Mouse (Mus musculus) liver, embryonic 16.5 days (tissue): ENCODE results near the gene Myo5c. TPM values are rescaled to one million over a fixed set of nuclear protein-coding genes. Genes with fewer than 3 reads are reported as not detected.
"Not testable (repeated sequence)": the region's sequence is repeated elsewhere in the genome, so short reads cannot be mapped to it uniquely, and the experiment has no call there.

Source experiments
- ATAC-seq: fragments of 200-750 bp; cut with Nextera tagmentation; 2 replicates; pipeline ENCODE4 v1.8.0; 2017; ENCODE audit warnings: low read depth, mild to moderate bottlenecking, moderate number of reproducible peaks, moderate library complexity
- H3K27ac ChIP-seq: fragments of 300-500 bp; sonication (generic); 2 replicates; pipeline ENCODE4 v1.5.1; 2014; ENCODE audit warnings: mild to moderate bottlenecking, low read length
- H3K27me3 ChIP-seq: fragments of 300-500 bp; sonication (generic); 2 replicates; pipeline ENCODE4 v1.6.1; 2014; ENCODE audit warnings: low read depth, low read length, mixed read lengths; ENCODE audit not compliant: control insufficient read depth, insufficient read depth
- H3K36me3 ChIP-seq: fragments of 300-500 bp; sonication (generic); 2 replicates; pipeline ENCODE4 v1.6.1; 2014; ENCODE audit warnings: mild to moderate bottlenecking; ENCODE audit not compliant: control insufficient read depth, insufficient read depth
- H3K4me1 ChIP-seq: fragments of 300-500 bp; sonication (generic); 2 replicates; pipeline ENCODE4 v1.6.1; 2014; ENCODE audit warnings: low read depth, low read length, mixed read lengths; ENCODE audit not compliant: control insufficient read depth
- H3K4me2 ChIP-seq: fragments of 300-500 bp; sonication (generic); 2 replicates; pipeline ENCODE4 v1.6.1; 2014; ENCODE audit warnings: low read depth, low read length, mixed read lengths
- H3K4me3 ChIP-seq: fragments of 300-500 bp; sonication (generic); 2 replicates; pipeline ENCODE4 v1.5.1; 2014; ENCODE audit warnings: low read depth, mild to moderate bottlenecking, low read length
- H3K9ac ChIP-seq: fragments of 300-500 bp; sonication (generic); 2 replicates; pipeline ENCODE4 v1.6.1; 2014; ENCODE audit warnings: low read depth, low read length
- H3K9me3 ChIP-seq: fragments of 300-500 bp; sonication (generic); replicated peaks from 2 replicates; pipeline ENCODE4 v1.6.1; 2016; ENCODE audit warnings: low read length; ENCODE audit not compliant: control insufficient read depth
- WGBS: fragments of 180-500 bp; shearing (Covaris S2); extraction: QIAGEN DNeasy Blood & Tissue Kit; methylation state at CpG from one replicate; pipeline ENCODE4 v1.1.7; 2014; ENCODE audit not compliant: insufficient replicate concordance; 5-methylcytosine and 5-hydroxymethylcytosine counted together
- polyA plus RNA-seq: library from polyadenylated mRNA; unstranded; fragments of >200 nt; fragmentation: Nextera tagmentation; extraction: Ambion mirVana; gene quantifications from 2 replicates; pipeline ENCODE4 v1.2.1, GENCODE M21; 2015

Gene Myo5c
- polyA plus RNA-seq, 1 experiment from 2014 or later = 1.1 TPM

DNA sequence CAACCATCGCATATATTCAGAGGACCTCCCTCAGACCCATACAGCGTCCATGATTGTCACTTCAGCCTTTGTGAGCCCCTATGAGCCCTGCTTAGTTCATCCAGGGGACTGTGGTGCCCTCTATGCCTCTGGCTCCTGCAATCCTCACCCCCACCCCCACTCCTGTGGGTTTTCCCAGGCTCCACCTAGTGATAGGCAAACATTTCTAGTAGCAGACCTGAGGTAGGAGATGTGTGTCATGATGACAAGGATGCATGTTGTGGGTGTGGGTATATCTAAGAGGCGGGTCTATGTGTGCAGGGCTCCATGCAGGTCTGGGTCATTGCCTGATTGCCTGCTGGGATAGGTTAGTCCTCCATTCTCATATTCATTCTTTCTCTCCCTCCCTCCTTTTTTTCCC lies 6.4 kb downstream of the Myo5c start:
- WGBS = 54% methylated on average over 3 of the region's 3 CpGs

DNA sequence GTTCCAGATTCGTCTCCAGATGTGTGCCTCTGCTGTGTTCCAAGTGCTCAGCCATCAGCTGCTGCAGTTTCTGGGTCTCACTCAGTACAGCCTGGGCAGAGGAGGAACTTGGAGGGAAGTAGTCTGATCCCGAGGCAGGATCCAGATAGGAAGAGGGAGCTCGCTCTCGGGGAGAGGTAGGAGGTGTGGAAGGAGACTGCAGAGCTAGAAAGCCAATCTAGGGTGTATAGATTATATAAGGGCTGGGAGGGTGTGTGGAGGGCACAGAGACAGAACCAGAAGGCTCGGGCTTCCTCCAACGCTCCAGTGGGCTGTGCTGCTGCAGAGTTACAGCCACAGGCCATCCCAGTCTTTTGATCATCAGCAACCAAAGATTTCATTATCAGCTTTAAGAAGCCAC lies 11.2 kb downstream of the Myo5c start:
- no peak for ATAC-seq
- Histone ChIP-seq H3K36me3 (no peaks in the 10 kb centered on the region), H3K27ac (no peak overlapping the region), H3K4me3 (no peak overlapping the region), H3K4me2 (no peak overlapping the region), H3K4me1 (no peaks in the 10 kb centered on the region), H3K9ac (no peak overlapping the region), H3K9me3 (no peaks in the 10 kb centered on the region), H3K27me3 (no peaks in the 10 kb centered on the region)
- 60% methylated on average over 6 of the region's 6 CpGs for WGBS

More for the DNA sequence above, 6.4 kb downstream of the Myo5c start:
- no peaks in the 10 kb centered on the region for H3K4me1 ChIP-seq
- H3K4me3 ChIP-seq = no peak overlapping the region
- ATAC-seq = no peak
- H3K27ac ChIP-seq = no peak overlapping the region
- H3K4me2 ChIP-seq = no peak overlapping the region
- no peak overlapping the region for H3K9ac ChIP-seq
- no peaks in the 10 kb centered on the region for H3K9me3 ChIP-seq
- H3K27me3 ChIP-seq = peaks cover 5% of the 10 kb centered on the region
- H3K36me3 ChIP-seq = no peaks in the 10 kb centered on the region

DNA sequence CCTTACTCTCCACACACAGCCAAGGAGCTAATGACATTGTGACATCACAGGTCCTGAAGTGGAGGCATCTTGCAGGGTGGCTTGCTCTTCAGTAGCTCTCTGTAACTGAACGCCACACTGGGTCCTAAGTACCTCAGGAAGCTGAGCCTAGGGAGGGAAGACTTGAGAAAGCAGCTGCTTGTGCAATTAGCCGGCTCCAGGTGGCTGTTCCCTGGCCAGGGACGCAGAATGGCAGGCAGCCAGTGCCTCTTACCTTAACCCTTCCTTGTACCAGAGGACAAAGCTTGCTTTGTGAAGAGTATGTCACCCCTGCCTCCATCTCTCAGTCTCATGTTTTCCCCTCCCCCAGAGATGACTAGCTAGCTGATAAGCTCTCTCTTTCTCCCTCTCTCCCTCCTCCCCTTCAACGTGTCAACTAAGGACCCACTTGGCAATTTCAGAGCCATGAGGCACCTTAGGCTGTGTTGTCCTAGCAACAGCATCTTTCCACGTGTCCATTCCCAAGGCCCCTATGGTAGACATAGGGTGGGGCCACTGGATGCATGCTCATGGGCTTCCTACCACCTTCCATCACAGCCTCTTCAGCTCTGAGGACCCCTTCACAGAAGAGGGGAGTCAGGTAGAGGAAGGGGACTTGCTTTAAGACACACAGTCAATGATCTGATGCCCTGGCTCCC lies 12.0 kb downstream of the Myo5c start:
- H3K27me3 ChIP-seq = no peaks in the 10 kb centered on the region
- 31% methylated on average over 5 of the region's 5 CpGs for WGBS

DNA sequence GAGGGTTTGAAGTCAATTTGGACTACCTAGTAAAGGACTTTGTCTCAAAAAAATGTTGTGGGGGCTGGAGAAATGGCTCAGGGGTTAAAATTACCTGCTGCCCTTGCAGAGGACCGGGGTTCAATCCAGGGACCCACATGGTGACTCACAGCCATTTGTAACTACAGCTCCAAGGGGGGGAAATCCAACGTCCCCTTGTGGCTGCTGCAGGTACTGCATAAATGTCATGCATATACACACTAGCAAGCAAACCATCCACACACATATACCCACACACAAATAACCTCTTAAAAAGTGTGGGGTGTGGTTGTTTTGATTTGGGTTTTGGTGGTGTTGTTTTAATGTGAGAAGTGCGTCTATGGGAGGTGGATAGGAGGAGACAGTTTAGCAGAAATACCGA lies 12.7 kb downstream of the Myo5c start:
- no peak overlapping the region for H3K4me3 ChIP-seq
- no peak overlapping the region for H3K9ac ChIP-seq
- no peak for ATAC-seq
- H3K36me3 ChIP-seq = no peaks in the 10 kb centered on the region
- H3K27ac ChIP-seq = no peak overlapping the region
- H3K27me3 ChIP-seq = no peaks in the 10 kb centered on the region
- H3K4me2 ChIP-seq = no peak overlapping the region
- H3K4me1 ChIP-seq = no peaks in the 10 kb centered on the region
- H3K9me3 ChIP-seq = no peaks in the 10 kb centered on the region
- WGBS = 54% methylated on average over 4 of the region's 4 CpGs

More for the DNA sequence above, 12.0 kb downstream of the Myo5c start:
- no peak overlapping the region for H3K27ac ChIP-seq
- H3K4me2 ChIP-seq = no peak overlapping the region
- H3K36me3 ChIP-seq = no peaks in the 10 kb centered on the region
- H3K4me3 ChIP-seq = no peak overlapping the region
- no peak for ATAC-seq
- no peaks in the 10 kb centered on the region for H3K9me3 ChIP-seq
- H3K9ac ChIP-seq = no peak overlapping the region
- H3K4me1 ChIP-seq = no peaks in the 10 kb centered on the region

DNA sequence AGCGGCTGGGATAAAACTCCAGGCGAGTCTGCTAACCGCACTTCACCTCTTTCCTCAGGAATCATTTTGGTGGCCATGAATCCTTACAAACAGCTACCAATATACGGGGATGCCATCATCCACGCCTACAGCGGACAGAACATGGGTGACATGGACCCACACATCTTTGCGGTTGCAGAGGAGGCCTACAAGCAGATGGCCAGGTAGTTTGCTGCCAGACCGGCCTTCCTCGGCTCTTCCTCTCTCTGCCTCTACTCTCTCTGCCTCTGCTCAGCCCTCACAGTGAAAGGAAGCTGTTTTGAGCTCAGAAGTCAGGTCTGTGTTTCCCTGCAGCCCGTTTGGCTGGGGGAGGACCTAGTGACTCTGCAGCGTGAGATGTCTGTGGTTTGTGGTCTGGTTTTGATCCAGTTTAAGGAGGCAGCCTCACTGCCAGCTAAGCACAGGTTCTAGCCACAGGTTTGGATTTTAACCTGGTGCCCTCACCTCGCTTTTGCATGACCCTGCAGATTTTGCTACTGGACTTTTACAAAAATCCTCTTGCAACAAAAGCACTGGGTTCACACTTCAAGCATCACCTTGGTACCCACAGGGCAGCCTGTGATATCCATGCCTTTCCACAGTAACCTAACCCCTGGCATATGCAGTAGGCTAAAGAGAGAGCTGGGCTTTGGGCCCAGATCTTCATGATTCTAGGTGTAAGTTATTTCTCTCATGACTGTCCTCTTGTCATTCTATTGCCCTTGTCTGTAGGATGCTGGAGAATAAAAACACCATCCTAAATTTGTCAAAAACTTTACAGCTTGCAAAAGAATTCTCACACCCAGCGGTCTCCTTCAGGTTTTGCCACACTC lies 14.5 kb downstream of the Myo5c start:
- WGBS = 49% methylated on average over 13 of the region's 13 CpGs
- H3K36me3 ChIP-seq = no peaks in the 10 kb centered on the region
- no peak overlapping the region for H3K4me2 ChIP-seq

DNA sequence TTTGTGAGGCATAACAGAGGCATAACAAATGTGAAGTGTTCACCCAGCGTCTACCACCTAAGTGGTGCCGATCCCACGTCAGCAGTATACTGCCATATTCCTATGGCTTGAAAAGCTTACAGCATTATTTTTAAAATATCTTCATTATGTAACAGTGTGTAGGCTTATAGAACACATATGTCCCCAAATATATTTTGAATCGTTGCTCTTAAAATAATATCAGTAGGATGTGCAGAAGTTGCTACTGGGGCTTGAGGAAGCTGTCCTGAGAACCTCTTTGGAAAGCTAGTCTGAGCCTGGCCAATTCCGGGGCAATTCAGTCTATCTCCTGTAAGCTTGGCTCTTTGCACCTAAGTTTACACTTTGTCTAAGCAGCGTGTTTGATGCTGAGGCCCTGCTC lies 16.1 kb downstream of the Myo5c start:
- H3K9me3 ChIP-seq = no peaks in the 10 kb centered on the region
- no peaks in the 10 kb centered on the region for H3K27me3 ChIP-seq
- no peak overlapping the region for H3K4me3 ChIP-seq
- H3K4me1 ChIP-seq = no peaks in the 10 kb centered on the region
- 75% methylated on average over 6 of the region's 6 CpGs for WGBS
- no peak overlapping the region for H3K9ac ChIP-seq
- H3K36me3 ChIP-seq = no peaks in the 10 kb centered on the region
- no peak overlapping the region for H3K27ac ChIP-seq
- H3K4me2 ChIP-seq = no peak overlapping the region
- no peak for ATAC-seq

More for the DNA sequence above, 14.5 kb downstream of the Myo5c start:
- Histone ChIP-seq H3K4me3 (no peak overlapping the region), H3K9me3 (no peaks in the 10 kb centered on the region), H3K9ac (no peak overlapping the region), H3K4me1 (no peaks in the 10 kb centered on the region), H3K27me3 (no peaks in the 10 kb centered on the region), H3K27ac (no peak overlapping the region)
- no peak for ATAC-seq

DNA sequence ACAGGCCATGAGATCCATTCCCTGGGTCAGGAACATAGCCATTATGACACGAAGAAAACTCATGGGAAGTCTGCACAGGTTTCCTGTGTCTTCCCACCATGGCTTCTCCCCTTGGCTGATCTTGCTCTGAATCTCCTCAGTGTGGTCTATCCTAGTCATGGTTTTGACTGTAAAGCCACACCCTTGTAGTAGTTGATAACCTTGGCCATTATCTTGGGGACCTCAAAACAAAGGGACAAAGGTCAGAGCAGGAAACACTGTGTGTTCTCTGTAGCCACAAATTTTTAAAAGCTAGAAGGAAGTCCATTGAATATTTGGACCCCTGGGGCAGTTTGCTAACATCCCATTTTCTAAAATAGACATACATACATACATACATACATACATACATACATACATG lies 16.5 kb downstream of the Myo5c start:
- Histone ChIP-seq H3K36me3 (no peaks in the 10 kb centered on the region), H3K4me2 (no peak overlapping the region), H3K4me3 (no peak overlapping the region), H3K4me1 (no peaks in the 10 kb centered on the region), H3K9ac (no peak overlapping the region), H3K27ac (no peak overlapping the region), H3K27me3 (no peaks in the 10 kb centered on the region), H3K9me3 (no peaks in the 10 kb centered on the region)
- 32% methylated on average over 1 of the region's 1 CpGs for WGBS
- ATAC-seq = no peak

DNA sequence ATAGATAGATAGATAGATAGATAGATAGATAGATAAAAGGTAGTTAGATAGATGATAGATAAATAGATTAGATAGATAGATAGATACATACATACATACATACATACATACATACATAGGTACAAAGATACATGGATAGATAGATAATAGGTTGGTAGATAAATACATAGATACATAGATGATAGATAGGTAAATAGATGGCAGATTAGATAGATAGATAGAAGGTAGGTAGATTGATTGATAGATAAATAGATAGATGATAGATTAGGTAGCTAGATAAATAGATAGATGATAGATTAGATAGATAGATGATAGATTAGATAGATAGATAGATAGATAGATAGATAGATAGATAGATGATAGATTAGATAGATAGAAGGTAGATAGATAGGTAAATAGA lies 17.1 kb downstream of the Myo5c start:
- H3K27me3 ChIP-seq = no peaks in the 10 kb centered on the region
- no peak overlapping the region for H3K4me2 ChIP-seq
- no peak overlapping the region for H3K27ac ChIP-seq
- H3K36me3 ChIP-seq = no peaks in the 10 kb centered on the region
- ATAC-seq = no peak
- H3K4me3 ChIP-seq = no peak overlapping the region
- no peak overlapping the region for H3K9ac ChIP-seq
- H3K4me1 ChIP-seq = no peaks in the 10 kb centered on the region
- no peaks in the 10 kb centered on the region for H3K9me3 ChIP-seq

DNA sequence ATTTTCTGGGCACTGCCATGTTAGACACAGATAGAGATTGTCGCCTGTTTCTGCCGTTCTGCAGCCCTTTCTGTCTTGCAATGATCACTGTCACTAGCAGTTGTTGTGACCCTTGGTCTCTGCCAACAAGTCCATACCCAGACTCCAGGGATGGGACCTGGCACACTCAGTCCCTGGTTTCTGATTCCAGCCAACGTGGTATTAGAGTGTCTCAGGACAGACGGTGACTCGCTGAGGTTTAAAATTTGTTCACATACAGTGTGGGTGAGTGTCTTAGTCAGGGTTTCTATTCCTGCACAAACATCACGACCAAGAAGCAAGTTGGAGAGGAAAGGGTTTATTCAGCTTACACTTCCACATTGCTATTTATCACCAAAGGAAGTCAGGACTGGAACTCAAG lies 21.3 kb downstream of the Myo5c start:
- not testable (repeated sequence) for H3K4me2 ChIP-seq, H3K36me3 ChIP-seq, H3K9ac ChIP-seq, H3K9me3 ChIP-seq, H3K27me3 ChIP-seq, H3K4me3 ChIP-seq, H3K4me1 ChIP-seq, H3K27ac ChIP-seq, ATAC-seq
- whole genome bisulfite sequencing = 36% methylated on average over 6 of the region's 6 CpGs
